Mouse (Mus musculus) liver, embryonic 14.5 days (tissue): ENCODE results near the gene Cit.

Source experiments
- CTCF ChIP-seq: IDR thresholded peaks from 2 replicates; pipeline ENCODE4 v1.5.1; 2016; ENCODE audit warnings: antibody characterized with exemption, low read depth, control low read depth
- EP300 ChIP-seq: IDR thresholded peaks from 2 replicates; pipeline ENCODE4 v1.6.1; 2016; ENCODE audit warnings: antibody characterized with exemption, low read depth

GRCm38 (mm10) chr5:115961809-115962208, 116.7 kb downstream of the Cit start:
- TF ChIP-seq CTCF, result no peak
- TF ChIP-seq EP300, result no peak
